Comparison of ENCODE assay signal across 8 mouse cellular contexts in genomic region chr10:77543226-77543625, GRCm38 (mm10). TPM values are rescaled to one million over a fixed set of nuclear protein-coding genes. Genes with fewer than 3 reads are reported as not detected.
DNase-seq lines count a peak whose midpoint lies in the region; ATAC-seq and TF ChIP-seq lines count a peak whose summit lies in the region.

No protein-coding gene starts in this region.

- 41% methylated on average over 7 of the region's 7 CpGs for WGBS in hindbrain, embryonic 10.5 days
- 49% methylated on average over 7 of the region's 7 CpGs for WGBS in hindbrain, embryonic 12.5 days
- WGBS in midbrain, postnatal 0 days, result 53% methylated on average over 7 of the region's 7 CpGs

- peak; percentile 53 for TF ChIP-seq CTCF in midbrain, postnatal 0 days (IDR thresholded peaks at IDR 0.05)

- H3K9me3 ChIP-seq in hindbrain, embryonic 10.5 days, result no peaks in the 10 kb centered on the region
- no peaks in the 10 kb centered on the region for H3K9me3 ChIP-seq in hindbrain, embryonic 12.5 days (replicated peaks)
- H3K9me3 ChIP-seq in midbrain, postnatal 0 days (ENCODE audit: low read length), result no peaks in the 10 kb centered on the region

- 0 out of 2 replicates have a peak, but pooled peaks cover 5% of the 10 kb centered on the region for H3K4me1 ChIP-seq in hindbrain, embryonic 10.5 days (replicated peaks)
- H3K4me1 ChIP-seq in hindbrain, embryonic 12.5 days, result no peaks in the 10 kb centered on the region
- H3K4me1 ChIP-seq in midbrain, postnatal 0 days (ENCODE audit: insufficient read depth, low read length), result no peaks in the 10 kb centered on the region

- H3K27me3 ChIP-seq in hindbrain, embryonic 10.5 days (ENCODE audit: insufficient read depth, poor library complexity, severe bottlenecking), result no peaks in the 10 kb centered on the region
- no peaks in the 10 kb centered on the region for H3K27me3 ChIP-seq in hindbrain, embryonic 12.5 days
- H3K27me3 ChIP-seq in midbrain, postnatal 0 days (ENCODE audit: insufficient read depth, low read length), result no peaks in the 10 kb centered on the region

- no peak for ATAC-seq in hindbrain, embryonic 12.5 days (ENCODE audit: low FRiP score)
- ATAC-seq in midbrain, postnatal 0 days (ENCODE audit: low FRiP score), result no peak

- no peak overlapping the region for H3K27ac ChIP-seq in hindbrain, embryonic 10.5 days
- H3K27ac ChIP-seq in hindbrain, embryonic 12.5 days, result no peak overlapping the region
- no peak overlapping the region for H3K27ac ChIP-seq in midbrain, postnatal 0 days (ENCODE audit: low read depth, low read length)

- no peaks in the 10 kb centered on the region for H3K36me3 ChIP-seq in hindbrain, embryonic 10.5 days
- H3K36me3 ChIP-seq in hindbrain, embryonic 12.5 days, result no peaks in the 10 kb centered on the region
- no peaks in the 10 kb centered on the region for H3K36me3 ChIP-seq in midbrain, postnatal 0 days (ENCODE audit: insufficient read depth, low read length)

- no peak overlapping the region for H3K4me2 ChIP-seq in hindbrain, embryonic 12.5 days (replicated peaks)
- H3K4me2 ChIP-seq in midbrain, postnatal 0 days (ENCODE audit: low read depth, low read length, poor library complexity, severe bottlenecking), result no peak overlapping the region

- H3K9ac ChIP-seq in hindbrain, embryonic 12.5 days, result no peak overlapping the region
- H3K9ac ChIP-seq in midbrain, postnatal 0 days (replicated peaks; ENCODE audit: low read length, poor library complexity, severe bottlenecking), result no peak overlapping the region

- H3K4me3 ChIP-seq in hindbrain, embryonic 10.5 days, result no peak overlapping the region
- no peak overlapping the region for H3K4me3 ChIP-seq in hindbrain, embryonic 12.5 days
- H3K4me3 ChIP-seq in midbrain, postnatal 0 days (ENCODE audit: low read depth, low read length), result no peak overlapping the region

- DNase-seq in hindbrain, embryonic 10.5 days (ENCODE audit: low spot score), result peak; percentile 31
- peak; percentile 57 for DNase-seq in thymus, postnatal 14 days
- DNase-seq in thymus, postnatal 10 days (ENCODE audit: low spot score in 2 of 2), result no peak
- DNase-seq in embryo, embryonic 9.5 days (ENCODE audit: extremely low spot score), result peak; percentile 15
- DNase-seq in midbrain, postnatal 0 days (ENCODE audit: low spot score), result peak; percentile 9
- no peak for DNase-seq in layer of hippocampus, adult 18-20 months (ENCODE audit: low spot score in 2 of 2)
- DNase-seq in layer of hippocampus, adult 9-10 months (ENCODE audit: low spot score), result no peak

RNA-seq across cellular contexts. Expression of gene Itgb2, which starts 13.2 kb away (rescaled TPM):
- 1.0 and 1.2 TPM in 2 replicates for polyA plus RNA-seq in hindbrain, embryonic 10.5 days (2016; fragmentation: Nextera tagmentation; extraction: Ambion mirVana)
- 0.70 and 1.6 TPM in 2 replicates for polyA plus RNA-seq in hindbrain, embryonic 12.5 days (2016; fragmentation: Nextera tagmentation; extraction: Ambion mirVana)
- total RNA-seq in midbrain, postnatal 0 days (2014; rRNA removed), result 0.55 and 1.7 TPM in 2 replicates
- 0.69 and 1.2 TPM in 2 replicates for polyA plus RNA-seq in midbrain, postnatal 0 days (2015; fragmentation: Nextera tagmentation; extraction: Ambion mirVana)
- 1 to 10 TPM; 3.6 to 4.5 TPM for total RNA-seq in layer of hippocampus, adult 18-20 months (2021)

RNA-seq across cellular contexts. Expression of gene Fam207a, which starts 27.6 kb away (rescaled TPM):
- 48.8 and 50.0 TPM in 2 replicates for polyA plus RNA-seq in hindbrain, embryonic 10.5 days (2016; fragmentation: Nextera tagmentation; extraction: Ambion mirVana)
- 47.3 and 48.0 TPM in 2 replicates for polyA plus RNA-seq in hindbrain, embryonic 12.5 days (2016; fragmentation: Nextera tagmentation; extraction: Ambion mirVana)
- 47.1 and 49.2 TPM in 2 replicates for total RNA-seq in midbrain, postnatal 0 days (2014; rRNA removed)
- polyA plus RNA-seq in midbrain, postnatal 0 days (2015; fragmentation: Nextera tagmentation; extraction: Ambion mirVana), result 32.7 and 34.9 TPM in 2 replicates
- 10 to 100 TPM; 37.6 to 40.5 TPM for total RNA-seq in layer of hippocampus, adult 18-20 months (2021)

RNA-seq across cellular contexts. Expression of gene Pttg1ip, which starts 38.3 kb away (rescaled TPM):
- polyA plus RNA-seq in hindbrain, embryonic 10.5 days (2016; fragmentation: Nextera tagmentation; extraction: Ambion mirVana), result 66.6 and 67.2 TPM in 2 replicates
- polyA plus RNA-seq in hindbrain, embryonic 12.5 days (2016; fragmentation: Nextera tagmentation; extraction: Ambion mirVana), result 77.2 and 78.8 TPM in 2 replicates
- 87.2 and 116 TPM in 2 replicates for total RNA-seq in midbrain, postnatal 0 days (2014; rRNA removed)
- 74.7 and 79.0 TPM in 2 replicates for polyA plus RNA-seq in midbrain, postnatal 0 days (2015; fragmentation: Nextera tagmentation; extraction: Ambion mirVana)
- total RNA-seq in layer of hippocampus, adult 18-20 months (2021), result 10 to 100 TPM; 69.2 to 78.2 TPM

Comparison
In these comparisons a context has a peak if more than half of its experiments do, and no peak if none do; other contexts are left out.
1. DNase-seq: peak in hindbrain, embryonic 10.5 days (single experiment), thymus, postnatal 14 days (single experiment), embryo, embryonic 9.5 days (single experiment) and midbrain, postnatal 0 days (single experiment); none in thymus, postnatal 10 days (0 of 2), layer of hippocampus, adult 18-20 months (0 of 2) and layer of hippocampus, adult 9-10 months (single experiment).